Mouse (Mus musculus): ENCODE data around the gene U2surp.
"Not testable (repeated sequence)": the region's sequence is repeated elsewhere in the genome, so short reads cannot be mapped to it uniquely, and the experiment has no call there.

The U2surp gene

DNA sequence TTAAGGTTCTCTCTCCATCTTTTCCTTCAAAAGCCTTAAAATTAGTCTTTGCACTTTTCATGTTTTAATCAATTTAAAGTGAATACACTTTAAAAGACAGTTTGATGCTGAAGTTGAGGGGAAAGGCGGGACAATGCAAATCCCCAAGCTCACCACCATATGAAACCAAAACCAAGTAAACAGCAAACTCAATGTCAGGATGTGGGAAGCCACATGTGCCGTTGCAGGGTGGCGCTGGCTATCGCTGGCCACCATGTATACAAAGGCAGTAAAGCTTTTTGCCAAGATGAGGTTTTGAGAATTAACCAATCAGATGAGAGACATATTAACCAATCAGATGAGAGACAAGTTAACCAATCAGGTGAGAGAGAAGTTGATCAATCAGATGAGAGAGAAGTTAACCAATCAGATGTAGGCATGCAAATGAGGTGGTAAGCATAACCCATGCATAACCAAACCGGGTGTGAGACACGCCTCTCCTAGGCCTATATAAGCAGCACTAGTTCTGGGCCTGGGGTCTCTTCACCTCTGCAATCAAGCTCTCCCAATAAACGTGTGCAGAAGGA lies 42.7 kb downstream of the U2surp start:
- ATAC-seq (ENCODE audit: low TSS enrichment): not testable (repeated sequence)

DNA sequence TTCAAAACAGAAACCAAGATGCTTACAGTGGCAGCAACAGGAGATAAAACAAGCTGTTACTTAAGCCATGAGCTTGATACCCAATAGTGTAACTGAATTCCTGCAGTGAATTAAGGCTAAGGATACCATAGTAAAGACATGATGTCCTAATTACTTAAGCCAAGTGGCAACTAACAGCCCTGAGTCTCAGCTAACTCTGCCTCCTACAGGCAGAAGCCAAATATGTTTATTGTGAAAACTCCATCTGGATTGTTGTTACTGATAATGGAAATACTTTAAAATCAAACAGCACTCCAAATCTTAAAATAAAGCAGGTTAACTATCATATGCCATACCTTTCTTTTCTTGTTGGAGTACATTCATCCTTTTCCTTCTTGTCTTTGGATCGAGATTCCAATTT lies 47.8 kb downstream of the U2surp start:
- ATAC-seq (ENCODE audit: low TSS enrichment): no peak

DNA sequence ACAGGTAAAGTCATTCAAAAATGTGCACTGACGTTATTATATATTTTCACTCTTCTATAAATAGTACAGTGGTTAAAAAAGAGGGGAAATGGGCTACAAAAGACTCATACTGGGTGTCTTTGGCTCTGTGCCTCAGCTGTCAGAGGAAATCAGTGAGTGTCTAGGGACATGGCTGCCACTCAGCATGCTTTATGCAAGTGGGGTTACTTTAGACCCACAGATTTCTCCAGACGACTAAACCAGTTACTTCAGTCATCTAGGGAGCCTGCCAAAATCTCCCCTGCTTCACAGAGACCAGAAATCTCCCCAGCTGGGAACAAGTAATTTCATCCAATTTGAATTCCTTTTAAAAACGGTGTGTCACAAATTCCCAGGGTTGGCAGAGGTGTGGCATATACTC lies 59.9 kb downstream of the U2surp start:
- peak; percentile 39 for ATAC-seq (ENCODE audit: low TSS enrichment)

DNA sequence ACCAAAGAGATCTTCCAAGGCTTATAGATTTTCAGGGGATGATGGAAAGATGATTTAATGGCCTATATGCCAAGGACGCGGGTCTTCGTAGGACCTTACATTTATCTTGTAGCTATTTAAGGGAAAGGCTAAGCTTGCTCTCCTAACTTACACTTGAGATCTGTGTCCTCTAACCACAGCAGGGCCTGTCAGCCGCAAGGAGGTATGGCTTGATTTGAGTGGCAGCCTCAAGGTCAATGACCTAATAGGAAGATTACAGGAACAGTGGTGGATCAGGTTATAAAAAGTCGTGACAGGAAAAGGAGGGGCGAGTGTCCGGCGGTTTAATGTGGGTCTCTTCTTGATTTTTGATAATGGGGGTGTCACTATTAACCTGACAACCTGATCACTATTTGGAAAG lies 61.2 kb downstream of the U2surp start:
- ATAC-seq (ENCODE audit: low TSS enrichment): no peak

DNA sequence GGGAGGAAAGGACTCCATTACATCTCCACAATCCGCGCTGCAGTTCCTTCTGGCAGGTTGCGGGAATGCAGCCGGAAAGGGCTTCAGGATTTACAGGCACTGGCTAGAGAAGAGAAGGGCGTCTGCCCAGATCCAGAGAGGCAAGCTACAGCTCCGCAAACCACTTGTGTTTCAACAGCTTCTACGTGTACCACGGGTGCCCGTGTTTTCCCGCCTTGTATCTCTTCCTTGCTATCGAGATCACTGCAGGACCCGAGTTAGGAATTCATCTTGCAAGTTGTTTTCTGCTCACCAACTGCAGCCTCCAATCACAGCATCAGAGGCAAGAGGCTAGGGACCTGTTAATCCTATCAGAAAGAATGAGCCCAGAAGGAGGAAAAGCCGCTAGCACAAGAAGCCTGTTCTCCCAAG lies 69.5 kb downstream of the U2surp start:
- peak; percentile 98 for ATAC-seq (ENCODE audit: low TSS enrichment)

DNA sequence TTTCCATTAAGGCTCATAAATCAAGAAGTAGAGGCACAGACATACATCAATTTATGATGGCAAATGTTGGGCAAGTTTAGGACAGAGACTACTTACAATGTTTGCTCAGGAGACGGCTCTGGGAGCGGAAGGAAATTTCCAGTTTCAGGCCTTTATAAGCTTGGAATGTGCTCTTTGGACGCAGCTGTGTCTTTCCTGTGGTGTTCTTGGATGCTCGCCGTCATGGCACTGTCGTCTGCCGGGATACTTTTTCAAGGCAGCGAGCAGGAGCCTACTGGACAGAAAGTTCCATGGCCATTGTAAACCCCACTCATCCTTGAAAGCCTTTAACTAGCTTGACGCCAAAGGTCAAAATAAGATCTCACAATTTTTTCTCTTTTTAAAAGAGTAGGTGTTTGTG lies 73.9 kb downstream of the U2surp start:
- no peak for ATAC-seq (ENCODE audit: low TSS enrichment)

DNA sequence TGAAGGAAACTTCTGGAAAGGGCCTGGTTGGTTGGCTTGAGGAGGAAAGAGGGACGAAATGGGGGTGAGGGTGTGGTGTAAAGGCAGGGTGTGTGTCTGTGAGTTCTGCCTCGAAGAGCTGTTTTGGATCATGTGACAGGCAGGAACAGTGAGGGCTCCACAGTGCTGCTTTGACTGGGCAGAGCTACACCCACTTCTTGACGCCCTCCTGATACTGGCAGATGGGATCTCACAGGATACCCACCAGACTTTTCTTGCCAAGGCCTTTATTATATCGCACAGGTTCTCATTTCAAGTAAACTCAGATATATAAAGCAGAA lies 75.5 kb downstream of the U2surp start:
- no peak for ATAC-seq (ENCODE audit: low TSS enrichment)

DNA sequence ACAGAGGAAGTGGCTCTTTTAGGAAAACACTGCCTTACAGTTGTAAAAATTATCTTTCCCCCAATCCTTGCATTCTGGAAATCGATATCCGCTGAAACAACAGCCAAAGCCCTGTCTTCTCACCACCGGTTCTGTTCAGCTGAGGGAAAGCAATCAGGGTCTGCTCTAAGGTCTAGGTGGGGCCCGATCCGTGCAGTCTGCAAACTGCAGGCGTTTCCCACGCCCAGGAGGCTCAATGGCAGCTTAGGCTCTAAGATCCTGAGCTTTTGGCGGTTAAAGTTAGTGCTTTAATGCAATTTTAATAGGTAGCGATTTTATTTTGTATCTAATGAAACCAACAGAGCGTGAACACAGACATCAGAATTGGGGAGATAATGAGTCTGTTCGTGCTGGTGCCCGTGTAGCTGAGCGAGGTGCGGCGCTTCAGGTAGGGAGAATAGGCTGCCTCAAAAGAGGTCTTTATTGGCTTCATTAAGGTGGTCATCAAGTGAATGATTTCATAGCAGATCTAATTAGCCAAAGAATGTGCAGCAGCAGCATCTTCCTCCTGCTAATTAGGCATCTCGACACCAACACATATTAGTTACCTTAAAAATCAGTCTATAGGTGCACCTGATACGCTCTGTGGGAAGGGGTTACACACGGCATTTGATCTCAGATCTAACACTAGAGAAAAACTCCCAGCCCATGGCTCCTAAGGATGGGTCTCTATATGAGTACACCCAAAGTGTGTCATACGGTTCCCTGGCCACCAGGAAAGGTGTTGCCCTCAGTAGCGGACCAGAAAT lies 76.1 kb downstream of the U2surp start:
- ATAC-seq (ENCODE audit: low TSS enrichment): no peak

DNA sequence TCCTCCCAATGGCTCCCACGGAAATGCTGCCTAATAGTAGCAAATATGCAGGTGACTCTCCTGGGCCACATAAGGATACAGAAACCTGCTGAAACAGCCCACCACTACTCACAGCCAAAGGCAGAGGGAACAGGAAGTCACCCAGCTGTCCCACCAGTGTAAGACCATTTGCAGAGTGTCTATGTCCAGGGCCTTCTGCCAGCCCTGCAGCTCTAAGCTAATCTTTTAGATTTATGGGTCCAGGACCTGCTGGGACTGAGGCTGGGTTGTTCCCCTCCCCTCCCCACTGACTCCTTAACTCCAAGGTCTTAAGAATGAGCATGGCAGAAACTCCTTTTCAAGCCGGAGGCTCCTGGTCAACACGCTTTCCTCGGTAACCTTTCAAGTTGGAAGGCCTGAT lies 83.5 kb downstream of the U2surp start:
- ATAC-seq (ENCODE audit: low TSS enrichment): 0 out of 2 replicates have a peak, but pooled peaks have one; percentile 38

DNA sequence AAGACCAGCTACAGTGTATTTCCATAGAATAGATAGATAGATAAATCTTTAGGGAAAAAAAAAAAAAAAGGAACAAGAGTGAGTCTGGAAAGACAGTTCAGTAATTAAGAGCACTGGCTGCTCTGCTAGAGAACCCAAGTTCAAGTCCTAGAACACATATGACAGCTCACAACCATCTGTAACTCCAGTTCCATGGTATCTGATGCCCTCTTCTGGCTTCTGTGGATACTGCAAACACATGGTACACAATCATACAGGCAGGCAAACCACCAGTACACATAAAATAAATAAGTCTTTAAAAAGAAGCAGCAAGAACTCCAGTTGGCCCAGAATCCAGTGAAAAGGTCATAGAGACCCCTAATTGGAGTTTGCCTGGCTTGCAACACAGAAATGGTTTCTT lies 97.9 kb downstream of the U2surp start:
- no peak for ATAC-seq (ENCODE audit: low TSS enrichment)

DNA sequence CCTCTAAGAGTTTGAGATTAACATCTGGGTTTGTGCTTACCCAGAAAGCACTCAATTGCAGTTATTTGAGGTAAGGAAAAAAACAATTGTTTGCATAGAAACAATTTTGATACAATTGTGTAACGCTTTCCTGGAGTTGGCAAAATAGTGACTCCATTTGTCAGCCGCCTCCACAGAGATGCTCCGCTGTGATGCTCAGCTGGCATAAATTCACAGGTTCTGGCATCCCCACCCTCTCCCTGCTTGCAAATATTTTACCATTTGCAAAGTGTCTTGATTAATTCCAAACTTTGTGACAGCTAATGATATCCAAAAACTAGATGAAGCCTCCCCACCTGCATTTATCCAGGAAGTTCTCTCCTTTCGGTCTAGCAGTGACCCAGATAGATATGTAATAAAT lies 99.7 kb downstream of the U2surp start:
- no peak for ATAC-seq (ENCODE audit: low TSS enrichment)

DNA sequence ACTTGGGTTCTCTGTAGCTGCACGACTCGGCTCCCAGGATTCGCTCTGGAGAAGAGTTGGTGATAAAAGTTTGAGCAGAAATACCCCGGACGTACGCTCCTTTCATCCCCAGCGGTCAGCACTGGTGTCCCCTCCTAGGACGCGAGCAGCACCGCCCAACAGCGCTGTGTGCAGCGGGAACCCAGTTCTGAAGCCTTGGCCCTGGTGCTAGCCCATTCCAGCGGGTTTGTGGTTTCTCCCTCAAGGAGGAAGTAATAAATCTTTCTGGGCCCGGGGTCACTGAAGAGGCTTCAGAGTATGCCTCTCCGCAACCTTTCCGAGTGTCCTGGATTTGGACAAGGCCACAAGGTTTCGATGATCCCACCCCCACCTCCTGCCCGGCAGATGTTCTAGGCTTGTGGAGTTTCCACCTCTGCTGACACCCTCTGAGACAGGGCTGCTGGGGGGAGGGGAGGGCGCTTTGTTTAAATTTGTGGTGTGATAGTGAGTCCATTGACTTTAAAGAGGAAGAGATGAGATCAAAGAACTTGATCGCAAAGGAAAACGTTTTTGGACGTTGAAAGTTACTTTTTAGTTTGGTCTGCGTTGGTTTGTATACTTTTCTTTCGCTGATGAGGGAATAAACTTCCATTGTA lies 104.1 kb downstream of the U2surp start:
- no peak for ATAC-seq (ENCODE audit: low TSS enrichment)
